Mouse (Mus musculus): ENCODE measurements around the gene Rapgef3. TPM values are rescaled to one million over a fixed set of nuclear protein-coding genes. Genes with fewer than 3 reads are reported as not detected.

Rapgef3 gene
- polyA plus RNA-seq, 2 experiments from 2014 or later: 0.31 to 1.5 TPM

- ATAC-seq: no peak
Observed at GRCm38 (mm10) chr15:97770280-97770679, 2.5 kb upstream of the Rapgef3 start.

DNA sequence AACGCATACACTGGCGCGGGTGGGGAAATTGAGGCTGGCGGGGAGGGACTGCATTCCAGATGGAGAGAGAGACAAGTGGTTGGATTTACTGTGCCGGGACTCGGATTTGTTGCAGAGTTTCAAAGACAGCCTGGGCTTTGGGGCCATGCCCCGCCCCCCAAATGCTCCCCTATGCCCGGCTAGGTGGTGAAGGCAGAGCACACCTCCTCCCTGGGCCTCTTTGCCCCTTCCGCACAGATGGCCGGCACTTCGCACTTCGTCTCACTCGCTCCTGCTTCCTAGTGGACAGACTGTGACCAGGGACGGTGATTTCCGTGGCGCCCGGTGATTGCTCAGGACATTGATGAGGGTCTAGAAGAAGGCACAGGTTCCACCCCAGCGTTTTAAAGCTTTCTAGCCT lies 420 bp upstream of the Rapgef3 start:
- peak; percentile 21 for ATAC-seq

GRCm38 (mm10) chr15:97766594-97767279 lies 1.0 kb downstream of the Rapgef3 start:
- ATAC-seq: no peak

GRCm38 (mm10) chr15:97766194-97766593 lies 1.6 kb downstream of the Rapgef3 start:
- no peak for ATAC-seq

DNA sequence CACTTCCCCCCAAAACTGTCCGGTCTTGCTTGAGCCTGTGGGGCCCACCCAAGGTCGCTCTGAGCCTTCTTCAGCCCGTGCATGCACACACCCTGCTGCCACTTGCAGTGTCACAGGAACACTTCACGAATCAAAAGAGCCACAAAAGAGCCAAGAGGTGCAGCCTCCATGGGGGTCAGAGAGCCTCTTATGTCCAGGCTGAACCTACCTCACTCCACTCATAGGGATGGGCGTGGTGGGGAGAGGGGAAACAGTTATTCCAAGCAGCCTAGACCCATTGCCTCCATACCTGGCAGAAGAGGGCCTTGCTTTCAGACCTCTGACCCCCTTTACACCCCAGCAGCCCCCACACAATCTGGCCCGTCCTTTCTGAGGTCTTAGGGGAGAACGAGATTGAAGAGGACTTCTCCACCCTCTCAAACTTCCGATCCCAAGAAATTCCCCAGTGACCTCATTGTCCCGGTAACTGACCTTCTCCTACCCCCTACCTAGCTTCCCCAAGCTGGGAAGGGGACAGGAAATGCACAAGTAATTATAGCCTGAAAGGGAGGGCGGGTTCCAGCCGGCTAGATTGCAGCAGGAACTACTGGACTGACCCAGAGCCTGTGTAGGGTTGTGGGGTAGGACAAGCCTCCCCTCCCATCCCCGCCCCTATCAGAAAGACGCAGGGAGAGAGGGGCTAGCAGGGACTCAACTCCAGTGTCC lies 2.5 kb downstream of the Rapgef3 start:
- ATAC-seq: no peak

- ATAC-seq: no peak
Observed at GRCm38 (mm10) chr15:97764532-97764931, 3.2 kb downstream of the Rapgef3 start.

DNA sequence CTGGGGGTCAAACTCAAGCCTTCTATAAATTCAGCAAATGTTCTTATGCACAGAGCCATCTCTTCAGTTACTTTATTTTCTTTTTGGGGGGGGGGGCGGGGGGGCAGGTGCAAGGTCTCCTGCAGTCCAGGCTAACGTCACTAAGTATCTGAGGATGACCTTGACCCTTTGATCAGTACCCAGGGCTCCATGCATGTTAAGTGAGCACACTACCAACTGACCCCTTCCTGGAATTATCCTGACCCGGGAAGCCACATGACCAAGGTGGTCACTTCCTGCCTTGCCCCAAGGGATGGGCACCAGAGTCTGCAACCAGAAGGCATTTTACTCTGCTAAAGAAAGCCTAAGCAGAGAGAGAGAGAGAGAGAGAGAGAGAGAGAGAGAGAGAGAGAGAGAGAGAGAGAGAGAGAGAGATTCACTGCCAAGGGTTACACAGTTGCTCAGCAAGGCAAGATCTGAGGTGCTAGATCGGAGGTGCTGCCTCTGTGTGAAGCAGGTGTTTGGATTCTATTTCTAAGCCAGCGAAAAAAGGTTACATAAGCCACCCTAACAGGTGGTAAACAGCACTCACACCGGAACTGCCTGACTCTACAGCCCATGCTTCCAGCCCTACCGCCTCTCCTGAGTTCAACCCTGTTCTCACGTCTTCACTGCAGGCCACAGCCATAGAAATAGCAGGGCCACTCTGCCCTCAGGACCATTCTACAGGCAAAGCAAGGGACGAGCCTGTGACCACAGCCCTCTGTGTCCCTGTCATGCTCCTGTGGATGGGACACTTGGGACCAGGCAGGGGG lies 4.3 kb downstream of the Rapgef3 start:
- no peak for ATAC-seq

DNA sequence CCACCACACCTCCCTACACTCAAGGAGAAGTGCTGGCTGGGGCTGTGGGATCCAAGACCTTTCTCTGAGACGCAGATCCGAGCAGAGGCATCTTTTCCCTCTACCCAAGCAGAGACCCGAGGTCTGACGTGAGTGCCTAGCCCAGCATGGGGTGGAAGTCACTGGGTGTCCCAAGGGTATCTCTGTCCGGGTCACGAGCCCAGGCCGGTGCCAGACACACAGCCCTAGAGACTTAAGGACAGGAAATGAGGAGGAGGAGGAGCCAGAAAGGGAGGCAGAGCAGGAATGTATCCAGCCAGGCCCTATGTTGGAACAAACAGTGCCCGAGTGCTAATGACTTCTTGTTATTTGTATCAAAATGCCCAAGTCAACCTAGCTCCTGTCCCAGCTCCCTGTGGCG lies 5.0 kb downstream of the Rapgef3 start:
- ATAC-seq: no peak

DNA sequence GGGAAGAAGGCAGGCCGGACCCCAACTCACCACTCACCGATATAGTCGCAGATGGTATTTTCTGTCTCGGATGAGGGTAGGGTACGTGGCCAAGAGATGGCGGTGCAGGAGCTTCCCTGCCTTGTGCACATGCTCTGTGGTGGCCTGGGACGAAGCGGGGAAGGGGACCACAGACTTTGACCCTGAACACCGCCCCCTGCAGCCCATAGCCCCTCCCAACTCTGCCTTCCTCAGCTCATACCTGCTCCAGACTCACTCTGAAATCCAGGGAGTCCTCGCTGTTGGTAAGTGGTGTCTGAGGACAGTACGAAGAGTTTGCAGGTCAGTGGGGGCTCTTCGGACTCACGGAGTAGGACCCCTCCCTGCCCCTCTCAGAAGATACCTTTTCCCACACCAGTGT lies 6.3 kb downstream of the Rapgef3 start:
- no peak for ATAC-seq

- no peak for ATAC-seq
Observed at GRCm38 (mm10) chr15:97760952-97761351, 6.8 kb downstream of the Rapgef3 start.

DNA sequence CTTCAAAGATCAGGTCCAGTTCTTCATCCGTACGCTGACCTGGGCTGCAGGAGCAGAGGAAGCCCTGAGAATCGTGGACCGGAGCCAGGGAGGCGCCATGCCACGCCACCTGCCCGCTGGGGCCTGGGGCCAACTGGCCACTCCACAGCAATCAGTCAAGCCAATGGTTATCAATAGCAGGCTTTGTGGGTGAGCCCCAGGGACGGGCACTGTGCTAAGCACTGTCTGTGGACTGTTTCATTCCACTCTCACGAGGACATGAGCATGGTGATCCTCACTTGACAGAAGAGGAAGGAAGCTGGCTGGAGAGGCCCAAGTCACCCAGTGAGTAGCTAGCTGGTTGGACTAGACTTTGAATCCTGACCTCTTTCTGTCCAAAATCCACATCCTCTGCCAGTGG lies 7.8 kb downstream of the Rapgef3 start:
- ATAC-seq: no peak

- ATAC-seq: no peak
Observed at GRCm38 (mm10) chr15:97755361-97755760, 12.4 kb downstream of the Rapgef3 start.

DNA sequence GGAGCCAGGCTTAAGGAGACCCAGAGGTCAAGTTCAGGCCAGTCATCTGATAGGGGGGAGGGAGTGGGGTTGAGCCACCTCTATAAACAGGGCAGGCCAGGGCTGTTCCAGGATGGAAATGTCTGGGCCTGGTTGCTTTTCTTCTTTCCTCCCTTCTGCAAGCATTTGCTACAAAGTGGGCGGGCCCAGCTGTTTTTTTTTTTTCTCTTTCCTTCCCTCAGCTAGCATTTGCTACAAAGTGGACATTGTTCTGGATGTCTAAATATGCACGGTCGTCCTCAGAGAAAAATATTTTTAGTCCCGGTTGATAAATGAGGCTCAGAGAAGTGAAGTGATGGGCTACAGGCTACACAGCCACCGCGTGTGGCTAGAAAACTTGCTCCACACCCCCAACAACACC lies 13.3 kb downstream of the Rapgef3 start:
- ATAC-seq: no peak

DNA sequence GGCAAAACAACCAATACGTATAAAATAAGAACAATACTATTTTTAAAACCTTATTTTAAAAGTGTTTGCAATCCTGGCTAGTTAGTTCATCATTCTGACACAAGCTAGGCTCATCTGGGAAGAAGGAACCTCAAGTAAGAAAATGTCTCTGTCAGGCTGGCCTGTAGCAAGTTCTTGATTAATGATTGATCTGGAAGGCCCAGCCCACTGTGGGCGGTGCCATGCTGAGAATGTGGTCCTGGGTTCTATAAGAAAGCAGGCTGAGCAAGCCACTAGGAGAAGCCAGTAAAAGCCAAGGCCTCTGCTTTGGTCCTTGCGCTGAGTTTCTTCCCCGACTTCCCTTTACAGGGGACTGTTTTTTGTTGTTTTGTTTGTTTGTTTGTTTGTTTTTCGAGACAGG lies 15.3 kb downstream of the Rapgef3 start:
- ATAC-seq: no peak

DNA sequence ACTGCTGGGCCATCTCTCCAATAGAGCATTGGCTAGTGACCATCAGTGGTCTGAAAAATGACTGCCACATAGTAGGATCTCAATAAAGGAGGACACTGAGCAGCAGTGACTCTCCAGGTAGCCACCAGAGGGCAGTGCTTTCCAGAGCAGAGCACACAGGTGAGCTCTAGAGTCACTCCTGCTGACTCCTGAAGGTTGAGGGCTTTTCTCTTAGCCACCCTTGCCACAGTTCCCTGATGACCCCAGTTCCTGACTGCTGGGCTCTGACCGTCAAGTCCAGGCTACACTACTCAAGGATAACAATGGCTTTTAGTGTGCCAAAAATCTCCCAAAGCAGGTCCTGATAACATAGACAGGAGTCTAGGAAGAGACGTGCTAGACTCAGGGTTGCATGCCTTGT lies 16.1 kb downstream of the Rapgef3 start:
- ATAC-seq: no peak

GRCm38 (mm10) chr15:97750697-97751096 lies 17.1 kb downstream of the Rapgef3 start:
- ATAC-seq: peak; percentile 29

- ATAC-seq: no peak
Observed at GRCm38 (mm10) chr15:97749841-97750240, 17.9 kb downstream of the Rapgef3 start.

DNA sequence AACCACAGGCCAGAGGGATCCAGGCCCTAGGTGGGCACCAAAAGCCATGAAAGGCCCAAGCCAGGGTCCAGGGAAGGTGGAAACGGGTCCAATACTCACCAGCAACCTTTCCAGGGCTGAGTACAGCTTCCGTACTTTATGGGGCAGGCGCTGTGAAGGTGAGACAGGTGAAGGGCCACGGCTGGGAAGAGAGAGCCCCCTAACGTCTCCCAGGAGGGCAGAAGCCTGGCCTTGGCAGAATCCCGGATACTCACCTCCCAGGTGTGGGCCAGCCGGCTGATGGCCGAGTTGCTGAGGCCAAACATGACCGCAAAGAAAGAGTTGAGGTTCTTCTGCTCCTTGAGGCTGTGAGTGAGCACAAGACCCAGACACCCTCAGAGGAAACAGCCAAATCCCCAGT lies 18.4 kb downstream of the Rapgef3 start:
- ATAC-seq: no peak

DNA sequence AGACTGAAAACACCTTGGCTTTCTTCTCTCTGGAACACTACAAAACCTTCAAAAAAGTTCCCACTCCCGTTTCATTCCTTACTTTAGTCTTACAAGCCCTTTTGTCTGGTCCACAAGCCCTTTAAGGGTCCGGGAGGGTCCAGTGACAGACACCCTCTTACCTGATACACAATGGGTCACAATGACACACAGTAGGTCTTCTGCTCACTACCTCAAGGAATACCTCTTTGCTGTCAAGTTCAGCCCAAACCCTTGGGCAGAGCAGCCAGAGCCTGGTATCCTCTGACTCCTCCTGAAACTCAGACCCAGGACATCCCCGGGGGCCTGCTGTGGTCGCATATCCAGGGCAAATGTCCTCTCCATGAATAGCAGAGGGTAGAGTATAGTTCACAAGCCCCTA lies 18.8 kb downstream of the Rapgef3 start:
- ATAC-seq: no peak

- ATAC-seq: no peak
Observed at GRCm38 (mm10) chr15:97748309-97748708, 19.5 kb downstream of the Rapgef3 start.

- ATAC-seq: no peak
Observed at GRCm38 (mm10) chr15:97747486-97747885, 20.3 kb downstream of the Rapgef3 start.

- no peak for ATAC-seq
Observed at GRCm38 (mm10) chr15:97746748-97747147, 21.0 kb downstream of the Rapgef3 start.

GRCm38 (mm10) chr15:97746278-97746677 lies 21.5 kb downstream of the Rapgef3 start:
- ATAC-seq: no peak

- ATAC-seq: no peak
Observed at GRCm38 (mm10) chr15:97745331-97745730, 22.4 kb downstream of the Rapgef3 start.

All from CD4-positive, CD25-positive, alpha-beta regulatory T cell, adult 4 months (primary cell).